Mouse (Mus musculus): Measurements from ENCODE around the gene Rpl36al. TPM values are rescaled to one million over a fixed set of nuclear protein-coding genes. Genes with fewer than 3 reads are reported as not detected.

Gene Rpl36al
- polyA plus RNA-seq, 1 experiment from 2014 or later = 536 TPM

GRCm38 (mm10) chr12:69213186-69213777 is 29.4 kb upstream of the Rpl36al start:
- 94% methylated on average over 13 of the region's 13 CpGs for WGBS
- no peak for ATAC-seq (replicated peaks; ENCODE audit: insufficient number of reproducible peaks, low FRiP score, low TSS enrichment, low read depth)
- H3K36me3 ChIP-seq (replicated peaks; ENCODE audit: control insufficient read depth, insufficient read depth, low read depth, low read length) = no peaks in the 10 kb centered on the region; the same call in 1 of the 2 replicates

DNA sequence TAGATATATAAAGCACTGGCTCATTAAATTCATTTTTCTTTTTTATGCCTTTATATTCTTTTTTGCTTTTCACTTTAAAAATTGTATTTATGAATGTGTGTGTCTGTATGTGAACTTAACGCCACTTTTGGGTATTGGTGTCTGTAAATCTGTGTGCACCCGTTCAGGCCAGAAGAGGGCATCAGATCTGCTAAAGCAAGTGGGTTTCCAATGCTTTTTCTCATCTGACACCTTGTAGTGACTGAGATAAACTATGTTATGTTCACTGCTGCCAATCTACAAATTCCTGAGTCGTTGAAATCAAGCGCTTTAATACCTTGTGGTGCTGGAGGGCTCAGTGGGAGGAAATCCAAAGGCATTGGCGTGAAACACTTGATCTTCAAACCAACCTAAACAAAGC is 27.2 kb upstream of the Rpl36al start:
- no peak overlapping the region for H3K4me3 ChIP-seq (ENCODE audit: low read depth, low read length)
- no peaks in the 10 kb centered on the region; the same call in 1 of the 2 replicates for H3K36me3 ChIP-seq (replicated peaks; ENCODE audit: control insufficient read depth, insufficient read depth, low read depth, low read length)
- no peaks in the 10 kb centered on the region for H3K27me3 ChIP-seq (ENCODE audit: control insufficient read depth, insufficient read depth, low read length)
- 89% methylated on average over 5 of the region's 5 CpGs for WGBS
- H3K9me3 ChIP-seq (replicated peaks; ENCODE audit: control insufficient read depth, low read length) = no peaks in the 10 kb centered on the region
- H3K27ac ChIP-seq (replicated peaks; ENCODE audit: low read depth, low read length) = no peak overlapping the region
- no peak for ATAC-seq (replicated peaks; ENCODE audit: insufficient number of reproducible peaks, low FRiP score, low TSS enrichment, low read depth)
- no peak for DNase-seq (ENCODE audit: low spot score)
- no peak overlapping the region for H3K9ac ChIP-seq (replicated peaks; ENCODE audit: low read length)
- H3K4me1 ChIP-seq (ENCODE audit: control insufficient read depth, insufficient read depth, low read length) = no peaks in the 10 kb centered on the region
- H3K4me2 ChIP-seq (ENCODE audit: low read depth, low read length) = no peak overlapping the region

More at GRCm38 (mm10) chr12:69213186-69213777, 29.4 kb upstream of the Rpl36al start:
- no peak overlapping the region for H3K9ac ChIP-seq (replicated peaks; ENCODE audit: low read length)
- no peak overlapping the region for H3K27ac ChIP-seq (replicated peaks; ENCODE audit: low read depth, low read length)
- no peak for DNase-seq (ENCODE audit: low spot score)
- no peaks in the 10 kb centered on the region for H3K27me3 ChIP-seq (ENCODE audit: control insufficient read depth, insufficient read depth, low read length)
- H3K4me1 ChIP-seq (ENCODE audit: control insufficient read depth, insufficient read depth, low read length) = no peaks in the 10 kb centered on the region
- H3K9me3 ChIP-seq (replicated peaks; ENCODE audit: control insufficient read depth, low read length) = no peaks in the 10 kb centered on the region
- no peak overlapping the region for H3K4me2 ChIP-seq (ENCODE audit: low read depth, low read length)
- H3K4me3 ChIP-seq (ENCODE audit: low read depth, low read length) = no peak overlapping the region

DNA sequence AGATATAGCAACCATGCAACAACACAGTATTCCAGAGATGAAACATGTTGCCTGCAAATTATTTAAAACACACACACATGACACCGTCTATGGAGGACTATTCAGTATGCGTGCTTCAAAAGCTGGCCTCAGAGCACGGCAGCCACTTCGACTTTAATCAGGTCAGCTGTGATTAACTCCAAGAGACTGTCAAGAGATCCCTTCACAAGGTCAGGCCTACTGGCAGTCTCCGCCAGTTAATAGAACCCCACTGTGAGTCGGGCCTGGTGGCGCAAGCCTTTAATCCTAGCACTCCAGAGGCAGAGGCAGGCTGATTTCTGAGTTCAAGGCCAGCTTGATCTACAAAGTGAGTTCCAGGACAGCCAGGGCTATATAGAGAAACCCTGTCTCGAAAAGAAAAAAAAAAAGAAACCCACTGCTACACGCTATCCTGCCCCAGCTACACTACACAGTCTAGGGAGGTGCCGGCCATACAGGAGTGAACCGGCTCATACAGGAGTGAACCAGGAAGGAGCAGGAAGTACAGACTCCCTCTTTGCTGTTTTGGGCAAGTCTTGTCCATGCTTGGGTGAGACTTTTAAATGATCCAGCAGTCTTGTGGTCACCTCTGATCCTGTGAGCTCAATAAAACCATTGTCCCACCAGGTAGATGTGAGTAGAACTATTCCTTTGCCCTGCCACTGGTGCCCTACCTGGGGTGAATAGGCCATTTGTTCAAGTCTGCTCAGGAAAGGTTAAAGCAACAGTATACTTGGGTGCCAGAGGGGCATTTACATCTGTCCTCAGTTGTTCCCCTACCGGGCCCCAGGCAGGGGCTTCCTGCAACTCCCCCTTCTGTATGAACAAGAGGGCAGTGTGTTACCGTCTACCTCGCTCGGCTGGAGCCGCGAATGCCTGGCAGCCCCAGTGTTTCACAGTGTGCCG is 26.4 kb upstream of the Rpl36al start:
- no peak overlapping the region for H3K4me3 ChIP-seq (ENCODE audit: low read depth, low read length)
- no peak overlapping the region for H3K4me2 ChIP-seq (ENCODE audit: low read depth, low read length)
- no peaks in the 10 kb centered on the region for H3K4me1 ChIP-seq (ENCODE audit: control insufficient read depth, insufficient read depth, low read length)
- ATAC-seq (replicated peaks; ENCODE audit: insufficient number of reproducible peaks, low FRiP score, low TSS enrichment, low read depth) (no peak), DNase-seq (ENCODE audit: low spot score) (no peak)
- H3K27me3 ChIP-seq (ENCODE audit: control insufficient read depth, insufficient read depth, low read length) = no peaks in the 10 kb centered on the region
- H3K27ac ChIP-seq (replicated peaks; ENCODE audit: low read depth, low read length) = no peak overlapping the region
- H3K9me3 ChIP-seq (replicated peaks; ENCODE audit: control insufficient read depth, low read length) = no peaks in the 10 kb centered on the region
- H3K36me3 ChIP-seq (replicated peaks; ENCODE audit: control insufficient read depth, insufficient read depth, low read depth, low read length) = no peaks in the 10 kb centered on the region; the same call in 1 of the 2 replicates
- no peak overlapping the region for H3K9ac ChIP-seq (replicated peaks; ENCODE audit: low read length)
- WGBS = 86% methylated on average over 18 of the region's 18 CpGs

GRCm38 (mm10) chr12:69208520-69208919 is 24.6 kb upstream of the Rpl36al start:
- H3K36me3 ChIP-seq (replicated peaks; ENCODE audit: control insufficient read depth, insufficient read depth, low read depth, low read length) = no peaks in the 10 kb centered on the region; the same call in 1 of the 2 replicates

GRCm38 (mm10) chr12:69207926-69208325 is 24.0 kb upstream of the Rpl36al start:
- WGBS = 90% methylated on average over 7 of the region's 7 CpGs
- H3K4me3 ChIP-seq (ENCODE audit: low read depth, low read length) = no peak overlapping the region
- H3K9me3 ChIP-seq (replicated peaks; ENCODE audit: control insufficient read depth, low read length) = no peaks in the 10 kb centered on the region
- ATAC-seq (replicated peaks; ENCODE audit: insufficient number of reproducible peaks, low FRiP score, low TSS enrichment, low read depth) (no peak), DNase-seq (ENCODE audit: low spot score) (no peak)
- H3K27ac ChIP-seq (replicated peaks; ENCODE audit: low read depth, low read length) = no peak overlapping the region
- no peaks in the 10 kb centered on the region; the same call in 1 of the 2 replicates for H3K36me3 ChIP-seq (replicated peaks; ENCODE audit: control insufficient read depth, insufficient read depth, low read depth, low read length)
- H3K4me2 ChIP-seq (ENCODE audit: low read depth, low read length) = no peak overlapping the region
- no peaks in the 10 kb centered on the region for H3K27me3 ChIP-seq (ENCODE audit: control insufficient read depth, insufficient read depth, low read length)
- no peak overlapping the region for H3K9ac ChIP-seq (replicated peaks; ENCODE audit: low read length)
- H3K4me1 ChIP-seq (ENCODE audit: control insufficient read depth, insufficient read depth, low read length) = no peaks in the 10 kb centered on the region

More at GRCm38 (mm10) chr12:69208520-69208919, 24.6 kb upstream of the Rpl36al start:
- no peaks in the 10 kb centered on the region for H3K27me3 ChIP-seq (ENCODE audit: control insufficient read depth, insufficient read depth, low read length)
- H3K4me3 ChIP-seq (ENCODE audit: low read depth, low read length) = no peak overlapping the region
- H3K27ac ChIP-seq (replicated peaks; ENCODE audit: low read depth, low read length) = no peak overlapping the region
- no peak overlapping the region for H3K4me2 ChIP-seq (ENCODE audit: low read depth, low read length)
- WGBS = 93% methylated on average over 2 of the region's 2 CpGs
- no peak for DNase-seq (ENCODE audit: low spot score)
- no peaks in the 10 kb centered on the region for H3K9me3 ChIP-seq (replicated peaks; ENCODE audit: control insufficient read depth, low read length)
- no peak overlapping the region for H3K9ac ChIP-seq (replicated peaks; ENCODE audit: low read length)
- ATAC-seq (replicated peaks; ENCODE audit: insufficient number of reproducible peaks, low FRiP score, low TSS enrichment, low read depth) = no peak
- H3K4me1 ChIP-seq (ENCODE audit: control insufficient read depth, insufficient read depth, low read length) = no peaks in the 10 kb centered on the region

GRCm38 (mm10) chr12:69207396-69207795 is 23.5 kb upstream of the Rpl36al start:
- Histone ChIP-seq H3K9me3 (replicated peaks; ENCODE audit: control insufficient read depth, low read length) (no peaks in the 10 kb centered on the region), H3K4me3 (ENCODE audit: low read depth, low read length) (no peak overlapping the region), H3K4me1 (ENCODE audit: control insufficient read depth, insufficient read depth, low read length) (no peaks in the 10 kb centered on the region), H3K27me3 (ENCODE audit: control insufficient read depth, insufficient read depth, low read length) (no peaks in the 10 kb centered on the region), H3K9ac (replicated peaks; ENCODE audit: low read length) (no peak overlapping the region), H3K36me3 (replicated peaks; ENCODE audit: control insufficient read depth, insufficient read depth, low read depth, low read length) (no peaks in the 10 kb centered on the region; the same call in 1 of the 2 replicates), H3K27ac (replicated peaks; ENCODE audit: low read depth, low read length) (no peak overlapping the region), H3K4me2 (ENCODE audit: low read depth, low read length) (no peak overlapping the region)
- ATAC-seq (replicated peaks; ENCODE audit: insufficient number of reproducible peaks, low FRiP score, low TSS enrichment, low read depth) (no peak), DNase-seq (ENCODE audit: low spot score) (no peak)
- 96% methylated on average over 8 of the region's 8 CpGs for WGBS

GRCm38 (mm10) chr12:69204052-69204833 is 20.4 kb upstream of the Rpl36al start, which contains the start of gene Gm49384:
Gm49384 (minus strand) TSS chr12:69204267.
- 0 out of 2 replicates have a peak, but pooled peaks have one; percentile 46 for ATAC-seq (replicated peaks; ENCODE audit: insufficient number of reproducible peaks, low FRiP score, low TSS enrichment, low read depth)
- Histone ChIP-seq H3K4me3 (ENCODE audit: low read depth, low read length) (no peak within 1 kb of the TSS), H3K27me3 (ENCODE audit: control insufficient read depth, insufficient read depth, low read length) (no peaks in the 10 kb centered on the region), H3K27ac (replicated peaks; ENCODE audit: low read depth, low read length) (no peak within 1 kb of the TSS), H3K9me3 (replicated peaks; ENCODE audit: control insufficient read depth, low read length) (no peaks in the 10 kb centered on the region), H3K4me1 (ENCODE audit: control insufficient read depth, insufficient read depth, low read length) (no peaks in the 10 kb centered on the region), H3K36me3 (replicated peaks; ENCODE audit: control insufficient read depth, insufficient read depth, low read depth, low read length) (no peaks in the 10 kb centered on the region; the same call in 1 of the 2 replicates), H3K4me2 (ENCODE audit: low read depth, low read length) (no peak within 1 kb of the TSS), H3K9ac (replicated peaks; ENCODE audit: low read length) (no peak within 1 kb of the TSS)
- WGBS = 85% methylated on average over 16 of the region's 16 CpGs
- peak; percentile 38 for DNase-seq (ENCODE audit: low spot score)

Measured in embryonic facial prominence, embryonic 11.5 days (tissue).